Mouse (Mus musculus) megakaryocyte progenitor cell, adult 5-6 weeks (primary cell): ENCODE measurements at regions not wholly inside any gene's neighbourhood (a gene's known extent, or its start where the extent isn't known, plus 50 kb on each side); places are given as distances from the start of the nearest gene placed in this dataset.

Experiments used
- ATAC-seq: replicated peaks from 2 replicates; pipeline ENCODE4 v1.8.0; 2016; ENCODE audit warnings: mild to moderate bottlenecking, moderate TSS enrichment, inconsistent platforms; ENCODE audit not compliant: poor library complexity

DNA sequence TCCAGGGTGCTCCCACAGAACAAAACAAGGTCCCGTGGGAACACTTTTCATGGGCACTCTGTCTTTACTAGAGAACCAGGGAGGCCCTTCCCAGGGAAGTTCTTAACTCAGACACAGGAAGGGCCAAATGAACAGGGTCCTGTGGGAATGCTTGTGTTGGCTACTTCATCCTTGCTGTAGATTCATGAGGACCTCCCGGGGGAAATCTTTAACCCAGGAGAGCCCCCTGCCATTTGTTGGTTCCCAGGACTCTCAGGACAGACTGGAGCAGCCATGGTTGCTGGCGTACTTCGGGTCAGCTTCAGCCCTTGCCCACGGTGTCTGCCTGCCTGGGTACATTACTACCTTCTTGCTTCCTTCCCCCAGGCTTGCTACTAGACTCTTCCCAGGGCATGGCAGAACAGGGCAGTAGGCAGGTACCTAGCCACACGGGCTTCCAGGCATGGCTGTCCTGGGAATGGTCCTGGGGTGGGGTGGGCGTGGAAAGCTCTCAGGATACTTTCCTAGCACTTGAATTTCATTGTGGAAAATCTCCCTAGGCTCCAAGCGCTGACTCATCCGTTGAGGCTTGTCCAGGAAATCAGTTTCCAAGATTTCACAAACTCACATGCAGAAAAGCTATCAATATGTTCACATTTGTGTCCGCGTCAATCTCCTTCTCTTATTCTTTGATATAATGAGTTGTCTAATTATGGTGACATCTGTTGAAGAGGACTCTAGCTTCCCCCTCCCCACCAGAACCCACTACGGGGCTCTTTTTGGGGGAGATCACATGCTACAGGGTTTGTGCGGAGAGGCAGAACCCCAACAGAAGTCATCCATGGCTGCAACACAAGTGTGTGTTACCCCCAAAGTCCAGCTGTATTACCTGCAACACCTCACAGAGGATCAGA, 148.6 kb downstream of the Sec61b start:
- ATAC-seq: no peak

DNA sequence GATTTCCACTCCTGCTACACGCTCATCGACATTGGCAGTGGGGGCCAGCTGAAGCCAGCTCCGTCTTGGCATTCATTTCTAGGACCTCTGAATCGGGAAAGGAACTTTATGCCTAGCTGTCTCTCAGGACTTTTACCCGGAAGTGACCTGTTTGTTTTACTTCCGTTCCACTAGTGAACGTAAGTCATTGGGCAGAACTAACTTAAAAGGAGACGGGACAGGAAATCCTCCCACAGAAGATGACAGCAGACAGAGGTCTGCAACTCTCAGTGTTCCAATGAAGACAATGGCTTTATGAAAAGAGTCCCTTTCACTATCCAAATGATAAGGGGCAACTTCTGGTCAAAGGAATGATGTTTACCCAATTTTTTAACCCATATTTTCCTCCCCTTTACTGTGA, 155.5 kb downstream of the Sec61b start:
- no peak for ATAC-seq

DNA sequence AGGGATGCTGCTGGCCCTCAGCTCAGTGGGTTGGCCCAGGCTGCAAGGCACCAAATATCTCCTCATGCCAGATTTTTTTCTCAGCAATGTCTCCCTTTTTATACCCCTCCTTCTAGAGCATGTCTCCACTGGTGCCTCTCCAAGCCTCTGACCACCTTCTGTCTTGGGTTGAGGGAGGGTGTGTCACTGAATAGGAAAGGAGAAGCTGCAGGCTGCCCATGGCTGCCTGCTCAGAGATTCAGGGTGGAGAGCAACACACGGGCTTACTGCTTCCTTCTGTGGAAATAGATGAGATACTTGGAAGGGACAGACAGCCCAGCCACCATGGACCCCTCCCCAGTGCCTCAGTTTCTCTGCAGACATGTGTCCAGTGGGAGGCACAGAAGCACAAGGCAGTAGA, 156.0 kb downstream of the Sec61b start:
- ATAC-seq: no peak

DNA sequence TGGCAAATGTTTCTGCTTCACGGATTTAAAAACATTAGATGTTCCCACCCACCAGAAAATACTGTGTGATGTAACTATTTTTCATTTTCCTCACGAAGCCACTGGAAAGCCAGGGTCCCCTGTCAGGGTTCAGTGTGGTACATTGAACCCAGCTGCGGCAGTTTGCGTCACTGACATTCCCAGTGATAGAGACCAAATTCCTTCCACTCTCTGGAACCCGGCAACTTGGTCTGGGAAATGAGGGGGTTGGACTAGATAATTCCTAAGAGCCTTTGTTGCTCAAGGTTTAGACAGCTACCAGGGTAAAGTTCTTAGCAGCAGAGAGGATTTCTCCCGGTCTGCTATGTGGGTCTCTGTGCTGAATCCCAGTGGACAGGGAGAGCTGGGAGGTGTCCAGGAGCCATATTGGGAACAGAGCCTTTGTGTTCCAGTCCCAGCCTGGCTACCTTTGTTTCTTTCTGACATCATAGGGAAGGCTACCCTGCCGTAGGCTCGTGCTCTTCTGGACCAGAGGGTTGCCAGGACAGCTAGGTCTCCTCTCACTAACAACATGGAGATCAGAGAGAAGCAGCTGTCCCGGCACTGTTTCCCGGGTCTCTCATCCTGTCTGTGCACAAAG, 164.5 kb downstream of the Sec61b start:
- ATAC-seq: no peak

GRCm38 (mm10) chr4:47645093-47645492, 170.6 kb downstream of the Sec61b start:
- ATAC-seq: no peak

DNA sequence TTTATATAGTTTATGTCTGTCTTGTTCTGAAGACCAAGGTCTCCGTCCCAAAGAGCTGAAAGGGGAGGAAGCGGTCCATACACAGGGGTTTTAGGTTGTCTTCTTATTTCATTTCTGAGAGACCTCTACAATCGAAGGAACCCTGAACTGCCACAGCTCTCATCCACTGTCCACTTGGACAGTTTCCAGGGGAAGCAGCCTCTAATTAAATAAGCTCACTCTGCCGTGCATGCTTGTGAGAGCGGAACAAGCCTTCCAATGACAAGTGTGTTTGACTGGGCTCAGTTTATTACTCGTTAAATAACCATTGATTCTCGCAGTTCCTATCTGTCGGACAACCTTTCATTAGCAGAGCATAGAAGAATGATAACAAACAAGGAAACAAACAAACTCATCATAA, 174.2 kb downstream of the Sec61b start:
- no peak for ATAC-seq

- ATAC-seq: no peak
Observed at GRCm38 (mm10) chr4:47649951-47650350, 175.5 kb downstream of the Sec61b start.

- ATAC-seq: no peak
Observed at GRCm38 (mm10) chr4:47651521-47651920, 177.1 kb downstream of the Sec61b start.

DNA sequence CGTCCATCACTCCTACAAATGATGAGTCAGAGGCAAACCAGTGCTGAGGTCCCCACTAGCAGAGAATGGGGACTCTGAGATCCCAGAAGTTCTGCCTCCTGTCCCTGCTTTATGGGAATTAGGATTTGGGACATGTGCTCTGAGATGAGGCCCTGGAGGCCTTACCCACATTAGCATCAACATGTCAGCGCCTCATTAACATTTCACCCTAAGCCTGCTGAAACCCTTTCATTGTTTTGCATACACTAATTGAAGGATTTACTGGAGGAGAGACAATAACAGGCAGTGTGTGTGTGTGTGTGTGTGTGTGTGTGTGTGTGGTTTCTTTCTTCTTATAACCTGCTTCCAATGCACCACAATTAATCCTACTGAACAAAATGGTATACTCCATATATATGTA, 178.7 kb downstream of the Sec61b start:
- ATAC-seq: no peak

DNA sequence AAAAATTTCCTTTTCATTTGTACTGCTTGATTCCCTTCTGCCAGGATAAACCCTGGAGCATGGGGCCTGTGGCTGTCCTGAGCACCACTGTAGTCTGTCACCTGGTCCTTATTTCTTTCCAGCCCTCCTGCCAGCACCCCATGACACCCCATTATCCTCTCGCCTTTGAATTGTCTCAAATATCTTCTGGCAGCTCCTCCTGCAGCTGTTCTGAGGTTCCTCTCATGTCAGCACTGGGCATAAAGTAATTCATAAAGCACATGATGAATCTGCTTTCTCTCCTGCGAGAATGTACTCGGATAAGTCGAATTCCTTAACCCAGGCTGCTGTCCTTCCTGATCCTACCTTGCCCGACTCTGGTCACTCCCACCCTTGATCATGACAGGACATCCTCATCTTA, 195.1 kb downstream of the Sec61b start:
- no peak for ATAC-seq

DNA sequence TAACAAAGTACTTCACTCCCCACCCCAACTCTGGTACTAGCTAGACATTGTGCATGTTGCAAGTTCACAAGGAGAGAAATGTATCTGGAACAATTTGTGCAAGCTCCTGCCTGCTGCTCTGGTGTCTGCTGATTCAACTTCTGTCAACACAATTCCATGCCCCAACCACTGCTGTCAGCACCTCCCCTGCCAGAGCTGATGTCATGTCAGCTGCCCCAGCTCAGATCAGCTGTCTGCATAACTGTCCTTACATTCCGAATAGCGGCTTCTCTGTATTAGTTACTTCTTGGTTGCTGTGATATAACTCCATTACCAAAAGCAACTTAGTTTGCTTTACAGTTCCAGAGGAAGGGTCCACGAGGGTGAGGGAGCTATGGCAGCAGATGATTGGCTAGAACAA, 196.0 kb downstream of the Sec61b start:
- no peak for ATAC-seq

DNA sequence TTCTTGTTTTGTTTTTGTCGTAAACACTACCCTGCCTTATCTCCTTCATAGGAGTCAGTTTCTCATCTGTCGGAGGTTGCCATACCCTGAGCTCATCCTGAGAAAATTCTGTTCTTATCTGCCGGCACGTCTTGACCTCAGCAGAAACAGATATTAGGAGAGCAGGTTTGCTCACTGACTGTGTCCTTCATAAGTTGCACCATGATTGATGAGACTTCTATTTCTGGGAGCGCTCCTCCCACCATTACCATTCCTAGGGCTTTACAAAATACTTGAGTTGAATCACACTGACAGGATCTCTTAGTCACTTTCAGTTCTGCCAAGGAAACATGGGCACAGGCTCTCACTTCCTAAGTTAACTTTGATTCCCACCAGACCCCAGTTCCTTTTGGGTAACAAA, 196.9 kb downstream of the Sec61b start:
- no peak for ATAC-seq

- no peak for ATAC-seq
Observed at GRCm38 (mm10) chr4:47681141-47681540, 206.7 kb downstream of the Sec61b start.

DNA sequence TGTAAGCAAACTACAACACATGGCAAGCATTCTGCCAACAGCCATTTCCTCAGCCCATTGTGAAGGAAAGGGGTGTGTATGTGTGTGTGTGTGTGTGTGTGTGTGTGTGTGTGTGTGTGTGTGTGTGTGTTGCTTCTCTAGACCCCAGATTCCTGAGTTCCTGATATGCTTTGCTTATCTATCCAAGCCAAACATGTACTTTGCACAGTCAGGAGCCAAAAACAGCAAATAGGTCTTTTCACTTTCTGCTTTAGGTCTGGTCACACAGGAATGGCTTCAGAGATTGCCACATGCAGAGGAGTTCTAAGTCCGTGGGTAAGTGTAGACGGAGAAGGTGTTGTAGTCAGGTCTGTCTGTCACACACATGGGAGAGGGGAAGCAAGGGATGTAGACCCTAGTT, 216.7 kb downstream of the Sec61b start:
- ATAC-seq: no peak

DNA sequence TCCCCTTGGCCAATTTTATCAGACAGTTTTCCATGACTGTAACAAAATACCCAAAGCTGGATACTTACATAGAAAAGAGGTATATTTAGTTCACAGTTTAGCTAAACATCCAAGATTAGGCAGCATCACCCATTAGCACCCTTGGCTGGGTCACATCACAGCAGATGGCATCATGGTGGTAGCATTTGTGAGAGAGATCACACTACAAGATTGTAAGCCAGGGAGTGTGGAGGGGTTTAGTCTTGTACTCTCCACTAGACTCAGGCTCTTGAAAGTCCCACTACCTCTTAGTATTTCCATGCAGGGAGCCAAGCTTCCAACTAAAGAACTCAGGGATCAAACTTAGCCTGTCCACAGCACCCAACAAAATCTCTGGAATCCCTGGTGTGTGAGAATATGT, 218.2 kb downstream of the Sec61b start:
- no peak for ATAC-seq

DNA sequence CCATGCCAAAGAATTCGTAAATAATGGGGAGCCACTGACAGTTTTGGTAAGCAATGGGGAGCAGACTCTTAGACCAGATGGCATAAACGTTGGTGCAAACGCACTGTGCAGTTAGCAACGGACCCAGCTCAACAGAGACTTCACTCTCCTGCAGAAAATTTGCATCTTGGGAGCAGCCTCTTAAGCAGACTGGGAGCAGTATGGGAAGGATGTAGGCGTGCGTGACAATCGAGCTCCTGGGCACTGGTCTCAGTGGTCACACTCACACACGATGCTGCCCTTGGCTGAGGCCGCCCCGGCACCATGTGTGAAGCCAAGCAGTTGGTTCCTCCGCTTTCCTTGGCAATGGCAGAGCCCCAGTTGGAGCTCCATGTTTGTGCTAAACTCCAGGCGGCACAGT, 218.8 kb downstream of the Sec61b start:
- ATAC-seq: no peak

DNA sequence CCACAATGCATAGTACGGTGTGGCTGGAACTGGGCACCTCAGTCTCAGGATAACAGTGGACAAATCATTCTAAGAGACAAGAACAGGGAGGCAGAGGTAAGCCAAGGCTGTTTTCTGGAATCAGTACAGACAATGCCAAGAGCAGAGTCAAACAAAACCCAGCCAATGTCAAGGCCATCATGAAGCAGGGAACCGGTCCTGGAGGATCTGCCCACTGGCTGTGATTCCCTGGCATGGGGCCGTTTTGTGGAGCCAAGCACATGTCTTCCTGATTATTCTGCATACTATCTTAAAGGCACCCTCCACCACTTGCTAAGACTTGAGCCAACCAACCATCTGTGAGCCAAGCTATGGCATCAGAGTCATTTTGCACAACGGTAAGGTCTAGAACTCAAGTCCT, 222.6 kb downstream of the Sec61b start:
- ATAC-seq: no peak

GRCm38 (mm10) chr4:47698514-47698913, 224.1 kb downstream of the Sec61b start:
- no peak for ATAC-seq

DNA sequence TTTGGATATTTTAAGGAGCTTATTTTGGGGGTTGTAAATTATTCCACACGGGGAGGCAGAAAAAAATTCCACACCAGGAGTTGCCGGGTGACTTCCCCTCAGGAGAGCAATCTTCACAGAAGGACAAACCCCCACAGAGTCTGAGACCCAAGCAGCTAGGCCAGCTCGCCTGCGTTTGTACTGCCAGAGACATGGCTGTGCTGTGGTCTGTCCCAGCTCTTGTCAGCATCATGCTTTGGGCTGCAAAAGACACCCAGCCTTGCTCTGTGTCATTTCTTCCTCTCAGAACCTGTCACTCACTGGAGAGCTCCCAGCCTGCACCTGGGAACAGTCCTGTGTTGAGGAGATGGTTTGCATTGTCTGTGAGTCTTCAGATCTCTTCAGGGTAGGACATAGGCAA, 224.5 kb downstream of the Sec61b start:
- ATAC-seq: no peak

GRCm38 (mm10) chr4:47703501-47703900, 229.0 kb downstream of the Sec61b start:
- ATAC-seq: no peak

DNA sequence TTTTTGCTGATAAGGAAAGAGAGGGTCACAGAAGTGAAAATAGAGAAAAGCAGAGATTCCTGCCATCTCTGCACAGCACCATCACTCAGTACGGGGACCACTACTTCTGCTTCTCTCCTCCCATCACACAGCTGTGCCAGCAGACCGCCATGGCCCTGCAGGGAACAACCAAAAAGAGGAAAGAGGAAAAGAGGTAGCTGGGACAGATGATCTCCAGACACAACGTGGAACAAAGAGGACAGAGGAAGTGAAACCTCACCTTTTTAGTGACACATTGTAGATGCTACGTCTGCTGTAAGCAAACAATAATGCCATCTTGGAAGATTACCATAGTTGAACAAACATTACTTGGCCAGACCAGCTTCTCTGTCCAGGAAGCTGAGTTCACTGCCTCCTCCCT, 230.1 kb downstream of the Sec61b start:
- ATAC-seq: peak; percentile 95

DNA sequence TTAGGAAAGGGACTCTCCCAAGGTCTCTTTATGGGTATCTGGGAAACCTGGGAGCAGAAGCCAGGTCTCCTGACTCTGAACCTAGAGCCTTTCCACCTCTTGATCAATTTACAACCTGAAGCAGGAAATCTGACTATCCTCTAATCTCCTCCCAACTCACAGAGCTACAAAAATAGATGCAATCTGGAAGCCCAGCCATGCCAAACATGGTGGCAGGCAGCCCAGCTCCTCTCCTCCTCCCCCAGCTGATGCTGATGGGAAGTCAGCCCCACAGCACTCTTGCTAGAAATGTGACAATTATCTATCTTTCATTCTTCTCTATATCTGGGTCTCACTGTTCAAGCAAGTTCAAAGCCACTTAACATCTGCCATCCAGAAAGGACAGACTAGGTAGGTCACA, 233.5 kb downstream of the Sec61b start:
- no peak for ATAC-seq

GRCm38 (mm10) chr4:47713387-47713786, 238.9 kb downstream of the Sec61b start:
- ATAC-seq: no peak
